Mouse (Mus musculus): ENCODE results near the gene Gm11437. TPM values are rescaled to one million over a fixed set of nuclear protein-coding genes. Genes with fewer than 3 reads are reported as not detected.

Gene Gm11437
- polyA plus RNA-seq (2016; fragmentation: Nextera tagmentation; extraction: Ambion mirVana) = not detected in 2 replicates

DNA sequence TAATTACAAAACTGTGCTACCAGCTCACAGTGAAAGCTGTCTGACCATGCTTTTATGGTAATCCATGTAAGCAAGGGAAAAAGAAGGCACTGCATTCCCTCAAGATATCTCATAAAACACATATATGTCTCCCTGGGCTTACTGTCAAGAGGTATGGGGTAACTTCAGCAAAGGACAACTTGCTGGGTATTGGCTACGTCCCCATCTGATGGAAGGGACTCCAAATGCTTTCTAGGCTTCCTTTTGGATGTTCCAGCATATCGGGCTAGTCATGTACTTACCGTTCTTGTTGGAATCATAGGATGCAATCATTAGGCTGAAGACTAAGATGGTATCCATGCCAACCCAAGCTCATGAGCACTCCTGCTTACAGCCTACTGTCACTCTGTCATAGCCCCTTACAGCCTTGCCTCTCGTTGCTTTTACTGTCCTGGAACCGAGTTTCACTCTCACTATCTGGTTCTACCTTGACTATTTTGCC is at the start of gene Gm11437:
TSS of gene Gm11437 (minus strand) at position 431 of the 481 bp plus-strand sequence.
- H3K4me2 ChIP-seq (replicated peaks) = no peak within 1 kb of the TSS
- H3K36me3 ChIP-seq = no peaks in the 10 kb centered on the region
- no peaks in the 10 kb centered on the region for H3K27me3 ChIP-seq (replicated peaks)
- ATAC-seq (ENCODE audit: low FRiP score, low read depth) = no peak
- H3K4me3 ChIP-seq = no peak within 1 kb of the TSS
- H3K27ac ChIP-seq = no peak within 1 kb of the TSS
- no peaks in the 10 kb centered on the region for H3K4me1 ChIP-seq
- H3K9ac ChIP-seq = no peak within 1 kb of the TSS
- no peaks in the 10 kb centered on the region for H3K9me3 ChIP-seq
- 84% methylated on average over 5 of the region's 5 CpGs for WGBS

DNA sequence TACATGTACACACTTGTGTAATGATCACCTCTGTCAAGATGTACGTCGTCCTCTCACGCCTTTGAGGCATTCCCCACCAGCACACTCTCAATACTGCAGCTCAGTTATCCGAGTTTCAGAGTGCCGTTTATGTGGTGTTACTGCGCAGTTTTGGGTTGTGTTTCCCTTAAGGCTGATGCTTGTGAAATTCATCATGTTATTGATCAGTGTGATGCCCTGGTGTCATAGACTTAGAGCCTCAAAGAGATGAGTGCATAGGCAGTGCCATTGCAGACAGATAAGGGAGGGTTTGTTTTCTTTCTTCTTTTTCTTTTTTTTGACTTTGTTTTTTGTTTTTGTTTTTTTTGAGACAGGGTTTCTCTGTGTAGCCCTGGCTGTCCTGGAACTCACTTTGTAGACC is 43.6 kb upstream of the Gm11437 start:
- no peak overlapping the region for H3K4me2 ChIP-seq (replicated peaks)
- H3K27me3 ChIP-seq (replicated peaks) = no peaks in the 10 kb centered on the region
- H3K9me3 ChIP-seq = no peaks in the 10 kb centered on the region
- no peak overlapping the region for H3K9ac ChIP-seq
- no peak overlapping the region for H3K27ac ChIP-seq
- ATAC-seq (ENCODE audit: low FRiP score, low read depth) = no peak
- H3K4me3 ChIP-seq = no peak overlapping the region
- 94% methylated on average over 6 of the region's 6 CpGs for WGBS
- H3K36me3 ChIP-seq = no peaks in the 10 kb centered on the region
- no peaks in the 10 kb centered on the region for H3K4me1 ChIP-seq

DNA sequence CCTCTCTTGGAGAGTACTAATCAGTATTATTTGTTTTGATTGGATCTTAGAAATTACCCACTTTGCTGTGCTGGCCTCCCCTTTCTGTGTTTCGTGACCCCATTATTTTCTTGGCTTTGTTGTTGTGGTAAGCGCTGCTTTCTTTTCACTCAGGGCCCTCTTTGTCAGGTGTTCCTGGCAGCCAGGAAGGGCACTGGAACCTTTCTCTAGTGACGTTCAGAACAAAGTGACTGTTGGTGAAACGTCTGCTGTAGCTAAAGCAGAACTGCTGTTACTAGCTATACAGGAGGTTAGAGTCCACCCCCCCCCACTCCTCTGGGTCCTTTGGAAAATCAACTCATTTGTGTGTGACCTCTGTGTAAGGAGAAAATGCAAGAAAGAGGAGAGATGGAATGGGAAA is 38.5 kb upstream of the Gm11437 start:
- Histone ChIP-seq H3K9ac (no peak overlapping the region), H3K9me3 (no peaks in the 10 kb centered on the region), H3K27ac (no peak overlapping the region), H3K4me3 (no peak overlapping the region), H3K36me3 (peaks cover 5% of the 10 kb centered on the region), H3K4me2 (replicated peaks) (no peak overlapping the region), H3K27me3 (replicated peaks) (no peaks in the 10 kb centered on the region), H3K4me1 (no peaks in the 10 kb centered on the region)
- 67% methylated on average over 4 of the region's 4 CpGs for WGBS
- no peak for ATAC-seq (ENCODE audit: low FRiP score, low read depth)

DNA sequence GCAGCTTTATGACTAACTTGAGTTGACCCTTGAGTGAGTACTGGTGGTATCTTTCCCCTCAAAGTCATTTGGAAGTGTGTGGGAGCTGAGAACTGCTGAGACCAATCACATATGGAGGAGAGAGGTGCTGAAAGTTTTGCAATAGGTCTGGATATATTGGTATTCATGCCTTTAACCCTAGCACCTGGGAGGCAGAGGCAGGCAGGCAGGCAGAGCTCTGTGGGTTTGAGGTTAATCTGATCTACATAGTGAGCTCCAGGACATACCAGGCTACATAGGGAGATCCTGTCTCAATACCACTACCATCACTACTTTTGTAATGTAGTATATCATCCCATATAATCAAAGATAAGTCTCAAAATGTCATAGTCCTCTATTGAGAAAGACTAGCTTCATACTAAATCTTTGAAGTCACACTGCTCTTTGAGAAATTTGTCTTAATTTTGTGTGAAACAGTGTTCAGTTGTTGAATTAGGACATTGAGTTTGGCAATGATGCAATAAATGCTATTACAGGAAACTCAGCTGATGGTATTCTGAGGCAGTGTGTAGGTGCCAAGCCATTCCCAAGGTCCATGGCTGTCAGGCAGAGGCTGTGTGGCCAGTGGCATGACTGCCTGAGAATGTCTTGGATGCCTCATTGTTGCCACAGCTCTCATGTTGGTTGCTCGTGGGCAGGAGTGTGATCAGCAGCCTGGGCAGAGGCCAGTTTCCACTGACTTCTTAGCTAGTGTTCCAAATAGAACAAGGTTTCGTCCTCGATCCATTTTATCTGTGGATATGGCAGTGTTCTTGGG is 30.5 kb upstream of the Gm11437 start:
- Histone ChIP-seq H3K27me3 (replicated peaks) (no peaks in the 10 kb centered on the region), H3K9ac (no peak overlapping the region), H3K4me1 (0 out of 2 replicates have a peak, but pooled peaks cover 4% of the 10 kb centered on the region), H3K4me2 (replicated peaks) (no peak overlapping the region), H3K4me3 (no peak overlapping the region), H3K9me3 (no peaks in the 10 kb centered on the region), H3K36me3 (peaks cover 1% of the 10 kb centered on the region), H3K27ac (no peak overlapping the region)
- WGBS = 89% methylated on average over 3 of the region's 3 CpGs
- ATAC-seq (ENCODE audit: low FRiP score, low read depth) = no peak

DNA sequence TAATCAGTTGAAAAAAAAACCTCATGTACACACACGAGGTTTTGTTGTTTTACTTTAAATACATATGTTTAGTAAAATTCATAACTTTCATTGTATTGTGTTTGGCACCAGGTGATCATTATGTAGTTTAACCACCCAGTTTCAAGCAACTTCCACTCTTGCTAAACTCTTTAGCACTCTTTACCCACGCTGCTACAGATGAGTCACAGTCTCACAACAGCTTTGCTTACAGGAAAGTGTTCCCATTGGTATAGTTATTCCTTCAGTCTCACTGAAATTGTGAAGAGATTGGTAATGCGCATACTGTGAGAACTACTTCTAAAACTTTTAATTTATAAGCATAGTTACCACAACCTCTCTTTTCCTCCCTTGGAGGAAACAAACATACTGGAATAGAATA is 27.5 kb upstream of the Gm11437 start:
- Histone ChIP-seq H3K27ac (no peak overlapping the region), H3K27me3 (replicated peaks) (no peaks in the 10 kb centered on the region), H3K4me2 (replicated peaks) (no peak overlapping the region), H3K4me3 (no peak overlapping the region), H3K9ac (no peak overlapping the region), H3K4me1 (0 out of 2 replicates have a peak, but pooled peaks cover 4% of the 10 kb centered on the region), H3K9me3 (no peaks in the 10 kb centered on the region), H3K36me3 (no peaks in the 10 kb centered on the region)
- 92% methylated on average over 3 of the region's 3 CpGs for whole genome bisulfite sequencing
- no peak for ATAC-seq (ENCODE audit: low FRiP score, low read depth)

DNA sequence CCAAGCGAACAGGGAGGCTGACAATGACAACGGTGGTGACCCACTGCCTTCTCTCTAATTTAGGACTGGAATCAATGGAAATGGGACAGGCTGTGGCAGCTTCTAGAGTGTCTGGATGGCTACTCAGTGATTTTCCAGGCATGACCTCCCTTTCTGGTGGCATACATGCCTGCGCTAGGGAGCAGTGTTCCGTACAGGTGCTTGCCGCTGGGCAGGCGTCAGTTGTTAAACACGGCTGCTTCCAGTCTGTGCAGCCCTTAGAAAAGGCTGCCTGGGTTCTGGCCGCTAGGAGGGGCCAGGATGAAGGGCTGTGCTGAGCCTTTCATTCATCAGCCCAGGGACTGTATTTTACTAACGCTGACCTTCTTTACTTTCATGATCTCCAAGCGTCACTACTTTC is 26.0 kb upstream of the Gm11437 start:
- Histone ChIP-seq H3K27me3 (replicated peaks) (no peaks in the 10 kb centered on the region), H3K4me2 (replicated peaks) (no peak overlapping the region), H3K4me3 (no peak overlapping the region), H3K4me1 (0 out of 2 replicates have a peak, but pooled peaks cover 4% of the 10 kb centered on the region), H3K36me3 (no peaks in the 10 kb centered on the region), H3K9me3 (no peaks in the 10 kb centered on the region), H3K27ac (no peak overlapping the region), H3K9ac (no peak overlapping the region)
- no peak for ATAC-seq (ENCODE audit: low FRiP score, low read depth)
- 75% methylated on average over 10 of the region's 10 CpGs for WGBS

DNA sequence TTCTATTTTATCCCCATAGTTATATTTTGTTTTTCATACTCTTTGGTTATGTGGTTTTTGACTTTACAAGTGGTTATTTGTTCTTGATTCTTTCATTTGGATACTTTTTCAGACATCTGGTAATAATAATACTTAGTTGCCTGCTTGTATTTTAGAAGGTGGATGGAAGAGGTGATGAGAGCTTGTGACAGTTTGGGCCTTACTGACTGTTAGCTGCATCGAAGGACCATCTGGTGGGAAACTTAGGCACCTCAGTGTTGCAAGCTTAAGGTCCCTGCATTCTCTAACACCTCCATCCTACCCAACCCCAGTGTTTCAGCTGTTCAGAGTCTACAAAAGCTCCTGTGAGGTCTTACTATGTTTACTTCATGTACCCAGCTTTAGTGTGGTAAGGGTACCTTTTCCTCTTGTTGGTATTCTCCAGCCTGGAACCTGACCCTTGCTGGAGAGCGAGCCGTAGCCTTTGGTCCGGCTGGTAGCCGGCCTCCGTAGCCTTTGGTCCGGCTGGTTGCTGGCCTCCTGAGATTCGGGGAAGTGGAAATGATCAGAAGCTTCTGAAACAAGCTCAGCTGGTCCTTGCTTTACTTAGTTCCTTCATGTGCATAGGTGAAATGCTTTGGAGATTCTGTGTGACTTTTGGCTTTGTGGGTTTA is 23.4 kb upstream of the Gm11437 start:
- 92% methylated on average over 8 of the region's 8 CpGs for WGBS
- no peak overlapping the region for H3K4me3 ChIP-seq
- 0 out of 2 replicates have a peak, but pooled peaks cover 4% of the 10 kb centered on the region for H3K4me1 ChIP-seq
- no peak overlapping the region for H3K4me2 ChIP-seq (replicated peaks)
- no peak for ATAC-seq (ENCODE audit: low FRiP score, low read depth)
- no peaks in the 10 kb centered on the region for H3K36me3 ChIP-seq
- no peak overlapping the region for H3K9ac ChIP-seq
- H3K27me3 ChIP-seq (replicated peaks) = no peaks in the 10 kb centered on the region
- no peaks in the 10 kb centered on the region for H3K9me3 ChIP-seq
- H3K27ac ChIP-seq = no peak overlapping the region

DNA sequence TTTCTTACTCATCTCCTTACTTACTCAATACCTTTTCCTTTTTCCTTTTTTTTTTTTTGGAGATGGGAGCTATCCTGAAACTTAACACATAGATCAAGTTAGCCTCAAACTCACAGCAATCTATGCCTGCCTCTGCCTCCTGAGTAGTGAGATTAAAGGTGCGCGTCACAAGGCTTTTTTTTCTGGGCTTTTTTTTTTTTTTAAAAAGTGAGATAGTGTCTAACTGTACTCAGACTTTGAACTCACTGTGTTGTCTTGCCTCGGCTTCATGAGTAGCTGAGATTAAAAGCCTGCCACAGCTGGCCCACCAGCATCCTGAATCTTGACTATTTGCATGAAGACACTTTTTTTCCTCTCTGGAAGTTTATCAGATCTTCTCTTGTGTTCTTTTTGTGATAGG is 21.3 kb upstream of the Gm11437 start:
- no peaks in the 10 kb centered on the region for H3K27me3 ChIP-seq (replicated peaks)

DNA sequence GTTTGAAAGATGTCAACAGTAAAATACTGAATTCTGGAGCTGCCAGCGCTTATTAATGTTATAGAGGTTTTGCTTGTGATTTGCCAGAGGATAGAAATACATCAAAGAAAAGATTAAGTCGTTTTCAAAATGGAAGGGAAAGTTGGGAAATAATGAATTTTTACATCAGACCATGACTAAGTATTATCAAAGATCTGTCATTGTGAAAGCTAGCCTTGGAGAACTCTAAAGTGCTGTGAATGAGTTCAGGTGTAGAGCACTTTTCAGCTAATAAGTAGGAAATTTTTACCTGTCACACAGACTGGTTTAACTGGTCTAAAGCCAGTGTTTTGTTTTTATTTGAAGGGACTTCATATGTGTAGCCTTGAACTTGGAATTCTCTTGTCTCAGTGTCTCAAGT is 14.0 kb upstream of the Gm11437 start:
- WGBS = 76% methylated on average over 2 of the region's 2 CpGs

More for the DNA sequence above, 21.3 kb upstream of the Gm11437 start:
- 90% methylated on average over 3 of the region's 3 CpGs for WGBS
- no peaks in the 10 kb centered on the region for H3K9me3 ChIP-seq
- no peak overlapping the region for H3K9ac ChIP-seq
- 0 out of 2 replicates have a peak, but pooled peaks cover 4% of the 10 kb centered on the region for H3K4me1 ChIP-seq
- no peak overlapping the region for H3K4me2 ChIP-seq (replicated peaks)
- H3K27ac ChIP-seq = no peak overlapping the region
- H3K4me3 ChIP-seq = no peak overlapping the region
- no peak for ATAC-seq (ENCODE audit: low FRiP score, low read depth)
- no peaks in the 10 kb centered on the region for H3K36me3 ChIP-seq

DNA sequence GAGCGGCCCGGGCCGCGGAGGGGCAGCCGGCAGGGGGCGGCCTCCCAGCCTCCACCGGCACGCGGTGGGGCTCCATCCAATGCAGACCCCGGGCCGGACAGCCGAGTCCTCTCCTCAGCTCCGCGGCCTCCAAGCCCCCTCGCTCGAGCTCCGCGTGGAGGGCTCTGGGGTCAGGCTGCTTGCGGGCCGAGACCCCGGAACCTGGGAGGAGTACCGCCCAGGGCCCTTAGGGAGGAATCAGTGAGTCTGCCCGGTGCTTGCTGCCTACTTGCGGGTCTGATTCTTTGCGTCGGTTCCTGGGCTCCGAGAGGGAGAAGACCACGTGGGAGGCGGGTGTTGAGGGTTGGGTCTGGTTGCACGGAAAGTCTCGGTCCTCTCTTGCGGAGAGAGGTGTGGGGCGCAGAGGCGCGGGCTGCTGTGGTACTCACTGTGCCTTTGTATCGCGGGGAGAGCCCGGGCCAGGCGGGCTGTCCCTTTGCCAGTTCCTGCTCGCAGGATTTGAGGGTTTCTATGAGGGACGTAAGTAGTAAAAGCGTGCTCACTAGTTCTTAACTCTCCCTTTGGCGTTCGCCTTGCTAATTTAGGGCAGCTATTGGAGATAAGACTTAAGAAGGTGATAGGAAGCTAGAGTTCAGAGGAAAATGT is 12.8 kb upstream of the Gm11437 start:
- WGBS = under 1% methylated on average over 39 of the region's 44 CpGs
- peak overlapping the region; percentile 79 for H3K9ac ChIP-seq
- peak overlapping the region; percentile 87 for H3K4me2 ChIP-seq (replicated peaks)
- no peaks in the 10 kb centered on the region for H3K36me3 ChIP-seq
- H3K27ac ChIP-seq = peak overlapping the region; percentile 46
- no peaks in the 10 kb centered on the region for H3K9me3 ChIP-seq
- H3K4me1 ChIP-seq = peaks cover 18% of the 10 kb centered on the region
- peak; percentile 58; the same call in 1 of the 2 replicates for ATAC-seq (ENCODE audit: low FRiP score, low read depth)
- no peaks in the 10 kb centered on the region for H3K27me3 ChIP-seq (replicated peaks)
- H3K4me3 ChIP-seq = peak overlapping the region; percentile 75

More for the DNA sequence above, 14.0 kb upstream of the Gm11437 start:
- Histone ChIP-seq H3K9me3 (no peaks in the 10 kb centered on the region), H3K4me3 (0 out of 2 replicates have a peak overlapping the region, but pooled peaks have one; percentile 75), H3K4me2 (replicated peaks) (peak overlapping the region; percentile 87), H3K36me3 (no peaks in the 10 kb centered on the region), H3K27me3 (replicated peaks) (no peaks in the 10 kb centered on the region), H3K27ac (no peak overlapping the region), H3K4me1 (peaks cover 18% of the 10 kb centered on the region), H3K9ac (peak overlapping the region; percentile 79)
- no peak for ATAC-seq (ENCODE audit: low FRiP score, low read depth)

DNA sequence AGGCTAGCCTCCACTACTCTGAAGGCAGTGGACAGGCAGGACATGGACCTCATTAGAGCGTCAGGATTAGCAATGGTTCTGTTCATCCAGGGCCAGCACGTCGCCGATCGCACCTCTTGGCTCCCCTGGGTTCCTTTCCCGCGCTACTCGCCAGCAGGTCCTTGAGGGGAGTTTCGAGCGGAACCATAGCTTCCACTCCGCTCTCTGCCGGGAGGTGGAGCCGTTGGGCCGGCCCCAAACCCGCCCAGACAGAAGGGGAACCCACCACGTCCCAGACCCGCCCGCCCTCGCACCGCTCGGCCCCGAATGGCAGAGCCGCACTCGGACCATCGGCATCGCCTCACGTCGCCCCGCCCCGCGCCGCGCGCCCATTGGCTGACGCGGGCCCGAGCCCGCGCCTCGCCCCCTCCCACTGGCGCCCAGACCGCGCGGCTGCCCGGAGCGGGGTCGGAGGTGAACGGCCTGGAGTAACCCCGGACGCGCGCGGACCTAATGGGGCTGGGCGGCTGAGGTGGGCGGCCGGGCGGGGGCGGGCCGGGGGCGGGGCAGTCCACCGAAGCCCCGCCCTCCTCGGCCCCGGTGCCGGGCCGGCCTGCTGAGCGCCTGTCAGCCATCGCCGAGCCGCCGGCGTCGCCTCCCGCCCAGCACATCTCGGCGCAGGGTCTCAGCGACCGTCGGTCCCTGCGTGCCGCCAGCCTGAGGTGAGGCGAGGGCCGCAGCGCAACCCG is 12.1 kb upstream of the Gm11437 start:
- peak overlapping the region; percentile 75 for H3K4me3 ChIP-seq
- H3K9me3 ChIP-seq = no peaks in the 10 kb centered on the region
- no peaks in the 10 kb centered on the region for H3K27me3 ChIP-seq (replicated peaks)
- peak overlapping the region; percentile 46 for H3K27ac ChIP-seq
- H3K4me1 ChIP-seq = peaks cover 18% of the 10 kb centered on the region
- no peaks in the 10 kb centered on the region for H3K36me3 ChIP-seq
- H3K9ac ChIP-seq = peak overlapping the region; percentile 79
- peak; percentile 98 for ATAC-seq (ENCODE audit: low FRiP score, low read depth)
- under 1% methylated on average over 58 of the region's 85 CpGs for WGBS
- peak overlapping the region; percentile 87 for H3K4me2 ChIP-seq (replicated peaks)

Measured in neural tube, embryonic 12.5 days (tissue).